Mouse (Mus musculus) T-cell, adult 2 months (primary cell): ENCODE data around the gene Ap1s1.

Source experiments
- DNase-seq: peaks from one replicate; pipeline ENCODE4 v3.0.0; 2022; ENCODE audit warnings: low spot score

Gene Ap1s1

DNA sequence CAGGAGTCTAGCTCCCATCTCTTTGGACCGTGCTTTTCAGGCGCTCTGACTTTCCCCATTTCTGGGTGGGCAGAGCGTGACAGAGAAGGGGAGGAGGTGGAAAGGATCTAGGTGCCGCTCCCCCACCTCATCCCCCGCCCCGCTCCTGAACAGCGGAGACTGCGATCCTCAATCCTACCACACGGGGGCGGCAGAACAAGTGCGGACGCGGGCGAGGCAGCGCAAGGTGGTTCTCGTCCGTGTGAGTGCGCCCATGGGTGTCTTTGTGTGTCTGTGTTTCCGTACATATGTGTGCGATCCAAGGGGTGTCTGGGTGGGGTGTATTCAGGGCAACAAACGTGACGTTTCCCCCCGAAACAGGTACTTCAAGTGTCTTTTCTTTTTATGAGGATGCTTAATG is 20.8 kb downstream of the Ap1s1 start:
- peak; percentile 74 for DNase-seq

DNA sequence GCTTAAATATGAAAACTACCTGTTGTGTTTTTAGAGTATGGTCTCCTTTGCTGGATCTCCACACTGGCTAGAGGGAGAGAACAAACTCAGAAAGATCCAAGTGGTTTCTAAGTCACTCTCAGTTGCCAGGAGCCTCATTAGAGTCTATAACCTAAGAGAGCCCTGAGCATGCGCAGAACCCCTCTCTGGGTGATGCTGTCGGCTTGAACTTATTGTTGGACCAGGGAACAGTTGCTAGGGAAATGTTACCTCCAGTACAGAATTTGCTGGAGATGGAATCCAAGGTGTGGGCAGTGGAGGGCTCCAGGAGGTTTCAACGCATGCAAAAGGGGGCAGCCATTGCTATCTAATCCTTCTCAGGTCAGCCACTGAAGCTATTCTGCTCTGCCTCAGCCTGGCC is 21.6 kb downstream of the Ap1s1 start:
- DNase-seq: no peak

DNA sequence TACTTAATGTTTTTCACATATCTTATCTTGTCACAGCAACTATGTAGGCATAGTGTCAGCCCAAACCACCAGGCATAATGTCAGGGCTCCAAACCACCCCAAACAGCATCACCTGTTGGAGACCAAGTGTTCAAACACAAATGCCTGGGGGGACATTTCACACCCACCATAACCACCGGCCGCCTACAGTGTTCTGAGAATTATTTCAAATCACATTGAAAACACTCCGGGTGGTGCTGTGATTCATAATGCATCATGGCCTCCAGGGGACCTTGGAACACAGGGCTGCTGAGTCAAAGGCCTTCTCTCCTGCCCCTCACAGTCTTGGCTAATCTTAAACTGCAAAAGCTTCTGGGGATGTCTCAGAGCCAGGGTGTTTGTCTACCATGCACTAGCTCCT is 30.0 kb downstream of the Ap1s1 start:
- DNase-seq: no peak

DNA sequence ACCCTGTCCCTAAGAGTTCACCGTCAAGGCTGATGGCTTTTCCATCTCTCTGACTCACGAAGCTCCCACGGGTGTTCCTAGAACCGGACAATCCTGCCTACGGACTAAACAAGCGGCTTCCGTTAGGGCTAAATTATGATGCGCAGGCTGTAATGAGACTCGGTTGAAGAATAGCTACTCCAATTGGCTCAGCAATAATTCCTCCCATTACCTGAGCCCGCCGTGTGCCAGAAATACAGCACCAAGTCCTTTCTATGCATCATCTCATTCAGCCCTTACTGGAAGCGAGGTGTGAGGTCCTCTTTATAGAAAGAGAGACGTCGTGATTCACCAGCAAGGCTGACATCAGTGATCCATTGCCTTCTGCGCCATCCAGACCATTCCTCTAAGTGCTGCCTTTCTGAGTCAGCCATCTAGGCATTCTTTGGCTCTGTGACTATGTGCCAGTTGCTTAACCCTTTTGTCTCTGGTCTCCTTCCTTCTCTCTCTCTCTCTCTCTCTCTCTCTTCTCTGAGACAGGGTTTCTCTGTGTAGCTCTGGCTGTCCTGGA is 33.5 kb downstream of the Ap1s1 start:
- no peak for DNase-seq

DNA sequence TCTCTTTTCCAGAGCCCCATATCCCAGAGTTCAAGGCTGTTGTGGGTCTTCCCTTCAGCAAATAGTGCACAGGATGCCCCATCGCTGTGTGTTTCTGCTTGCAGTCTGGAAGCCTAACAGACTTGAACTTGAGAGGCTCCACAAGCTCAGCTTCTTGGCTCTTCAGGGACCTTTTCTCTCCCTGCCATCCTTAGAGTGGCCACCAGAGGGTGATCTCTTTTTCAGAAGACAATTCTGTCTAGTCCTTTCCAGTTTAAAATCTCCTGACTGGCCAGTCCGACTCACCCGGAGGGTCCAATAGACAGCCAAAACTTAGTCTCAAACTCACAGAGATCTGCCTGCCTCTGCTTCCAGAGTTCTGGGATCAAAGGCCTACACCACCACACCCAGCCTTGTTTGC is 35.9 kb downstream of the Ap1s1 start:
- DNase-seq: no peak

DNA sequence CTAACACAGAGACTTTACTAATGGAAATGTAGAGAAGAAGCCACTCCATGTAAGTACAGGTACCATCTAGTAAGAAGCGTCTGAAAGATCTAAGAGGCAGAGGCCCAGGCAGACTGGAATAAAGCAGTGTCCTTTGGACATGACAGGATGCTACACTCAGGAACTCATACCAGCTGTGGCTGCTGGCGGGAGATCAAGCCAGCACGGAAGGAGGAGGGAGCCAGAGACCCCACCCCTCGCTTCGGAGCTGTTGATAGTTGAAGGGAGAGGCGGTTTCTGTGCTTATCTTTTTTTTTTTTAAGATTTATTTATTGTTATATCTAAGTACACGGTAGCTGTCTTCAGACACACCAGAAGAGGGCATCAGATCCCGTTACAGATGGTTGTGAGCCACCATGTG is 38.7 kb downstream of the Ap1s1 start:
- no peak for DNase-seq

DNA sequence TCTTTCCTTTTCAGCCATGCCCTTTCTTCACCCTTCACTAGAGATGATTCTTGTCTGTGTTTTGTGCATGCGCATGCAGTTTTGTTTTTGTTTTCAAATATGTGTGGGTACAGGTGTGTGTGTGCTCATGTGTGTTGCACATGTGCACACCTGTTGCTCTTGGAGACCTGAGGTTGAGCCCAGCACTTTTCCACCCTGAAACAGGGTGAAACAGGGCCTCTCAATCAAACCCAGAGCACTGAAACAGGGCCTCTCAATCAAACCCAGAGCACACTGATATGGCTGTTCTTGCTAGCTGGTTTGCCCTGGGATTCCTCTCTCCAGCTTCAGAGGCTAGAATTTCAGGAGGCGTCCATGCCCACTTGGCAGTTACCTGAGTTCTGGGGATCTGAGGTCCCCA is 45.3 kb downstream of the Ap1s1 start:
- DNase-seq: no peak

DNA sequence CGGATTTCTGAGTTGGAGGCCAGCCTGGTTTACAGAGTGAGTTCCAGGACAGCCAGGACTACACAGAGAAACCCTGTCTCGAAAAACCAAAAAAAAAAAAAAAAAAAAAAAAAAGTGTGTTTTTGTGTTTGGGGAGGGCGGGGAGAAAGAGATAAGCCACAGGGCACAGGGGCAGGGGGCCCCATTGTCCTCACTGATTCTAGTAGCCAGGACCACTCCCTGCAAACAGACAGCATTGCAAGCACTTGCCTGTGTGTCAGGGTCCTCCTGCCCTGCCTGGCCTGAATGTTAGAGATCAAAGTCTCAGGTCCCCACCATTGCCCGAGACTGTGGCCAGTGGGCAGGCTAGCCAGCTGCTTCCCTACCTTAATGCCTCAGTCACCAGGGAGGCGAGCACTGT is 46.5 kb downstream of the Ap1s1 start:
- no peak for DNase-seq

DNA sequence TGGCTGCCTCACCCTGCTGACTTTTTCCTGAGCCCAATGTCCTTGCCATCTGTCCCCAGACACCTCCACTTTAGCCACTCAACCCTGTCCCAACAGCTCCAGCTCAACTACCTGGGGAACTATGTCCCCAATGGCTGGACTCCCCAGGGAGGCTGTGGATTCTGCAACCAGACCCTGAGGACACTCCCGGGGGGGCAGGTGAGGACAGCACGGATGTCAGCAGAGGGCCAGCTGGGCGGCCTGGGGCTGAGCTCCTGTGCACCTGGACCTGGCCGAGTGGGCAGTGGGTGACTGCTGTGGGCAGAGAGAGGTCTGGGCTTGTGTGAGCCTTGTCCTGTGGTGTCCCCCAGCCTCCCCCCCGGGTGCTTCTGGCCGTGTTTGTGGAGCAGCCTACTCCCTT is 56.1 kb downstream of the Ap1s1 start:
- DNase-seq: no peak

DNA sequence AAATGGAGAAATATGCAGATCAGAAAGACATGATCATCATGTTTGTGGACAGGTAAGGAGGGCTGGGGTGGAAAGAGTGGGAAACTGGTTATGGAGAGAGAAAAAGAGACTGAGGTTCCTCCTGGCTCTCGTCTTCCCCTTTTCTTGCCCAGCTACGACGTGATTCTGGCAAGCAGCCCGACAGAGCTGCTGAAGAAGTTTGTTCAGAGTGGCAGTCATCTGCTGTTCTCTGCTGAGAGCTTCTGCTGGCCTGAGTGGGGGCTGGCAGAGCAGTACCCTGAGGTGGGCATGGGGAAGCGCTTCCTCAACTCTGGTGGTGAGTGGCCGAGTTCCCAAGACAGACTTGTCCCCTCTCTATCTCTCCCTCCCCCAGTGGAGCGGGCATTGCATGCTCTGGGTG is 57.5 kb downstream of the Ap1s1 start:
- no peak for DNase-seq

DNA sequence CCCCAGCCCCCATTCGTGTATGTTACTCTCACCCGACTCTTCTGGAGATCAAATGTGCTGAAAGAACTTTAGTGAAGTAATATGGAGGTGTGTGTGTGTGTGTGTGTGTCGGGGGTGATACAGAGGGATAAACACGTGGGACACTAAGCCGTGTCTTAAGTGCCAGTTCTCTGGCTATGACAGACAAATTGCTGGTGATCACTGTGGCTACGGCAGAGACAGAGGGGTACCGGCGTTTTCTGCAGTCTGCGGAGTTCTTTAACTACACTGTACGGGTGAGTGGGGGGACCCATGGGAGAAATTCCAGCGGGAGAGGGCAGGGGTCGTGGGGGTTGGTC is 58.0 kb downstream of the Ap1s1 start, which contains the start of gene Znhit1:
TSS of gene Znhit1 (minus strand) at position 88 of the 338 bp plus-strand sequence.
- no peak for DNase-seq

DNA sequence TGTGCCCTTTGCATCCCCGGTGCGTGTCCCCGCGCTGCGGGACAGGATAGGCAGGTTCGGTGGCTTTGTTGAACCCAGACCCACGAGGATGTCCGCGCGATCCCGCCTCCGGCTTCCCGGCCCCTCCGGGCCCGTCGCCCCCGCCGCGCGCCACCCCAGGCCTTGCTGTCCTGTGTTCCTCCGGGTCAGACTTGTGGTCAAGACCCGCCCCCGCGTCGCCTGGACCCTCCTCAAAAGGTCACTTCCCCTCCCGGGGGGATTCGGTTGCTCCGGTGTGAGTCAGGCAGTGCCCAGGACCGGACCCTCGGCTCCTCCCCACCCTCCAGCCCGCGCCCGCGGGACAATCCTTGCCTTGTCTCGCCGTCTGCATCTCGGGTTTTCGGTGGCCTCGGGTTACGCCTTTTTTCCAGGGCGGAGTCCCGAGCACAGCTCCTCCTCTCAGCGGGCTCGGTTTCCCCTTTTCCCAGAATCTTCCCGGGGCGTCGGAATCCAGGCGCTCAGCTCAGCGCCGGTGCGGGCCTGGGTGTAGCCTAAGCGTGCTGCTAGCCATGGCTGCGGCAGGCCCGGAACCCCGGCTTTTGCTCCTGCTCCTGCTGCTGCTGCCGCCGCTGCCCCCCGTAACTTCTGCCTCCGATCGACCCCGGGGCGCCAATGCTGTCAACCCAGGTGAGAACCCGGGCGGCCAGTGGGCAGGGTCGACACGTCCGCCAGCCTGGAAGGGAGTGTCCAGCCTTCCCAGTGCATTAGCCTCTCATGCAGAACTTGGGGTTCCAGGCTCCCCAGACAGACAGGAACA is 58.6 kb downstream of the Ap1s1 start:
- DNase-seq: peak; percentile 34

DNA sequence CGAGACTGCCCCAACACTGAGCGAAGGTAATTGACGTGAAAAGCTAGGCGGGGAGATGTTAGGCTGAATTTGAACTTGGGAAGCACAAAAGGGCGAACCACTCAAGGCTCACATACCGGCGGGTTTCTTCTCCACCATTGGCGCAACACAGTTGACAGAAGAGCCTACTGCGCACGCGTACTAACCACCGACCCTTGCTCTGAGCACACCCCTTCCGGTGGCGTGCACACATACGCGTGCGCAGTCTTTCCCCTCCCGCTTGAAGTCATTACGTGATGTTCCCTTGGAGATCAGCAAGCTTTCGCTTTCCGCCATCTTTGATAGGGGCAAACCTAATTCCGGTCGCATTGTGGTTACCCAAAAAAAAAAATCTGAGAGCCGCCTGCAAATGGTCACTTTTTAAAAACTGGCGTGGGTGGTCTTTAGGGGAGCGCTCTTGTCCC is 59.2 kb downstream of the Ap1s1 start, which contains the start of gene Plod3:
TSS of gene Plod3 (plus strand) at position 325 of the 443 bp plus-strand sequence.
- peak; percentile 97 for DNase-seq
